Mouse (Mus musculus) small intestine, adult 10 weeks (tissue): ENCODE data around the gene Ptcd1. TPM values are rescaled to one million over a fixed set of nuclear protein-coding genes. Genes with fewer than 3 reads are reported as not detected.

Experiments
- polyA plus RNA-seq: library from polyadenylated mRNA; stranded (reverse); fragments of 350-450 nt; fragmentation: Illumina TruSeq; extraction: RNeasy Lipid Tissue Mini Kit (QIAGEN cat#74804); gene quantifications from one replicate; pipeline ENCODE4 v1.2.3, GENCODE M21; 2014; ENCODE audit warnings: low replicate concordance

The Ptcd1 gene
- polyA plus RNA-seq = 0.59 TPM

GRCm38 (mm10) chr5:145166536-145167305 lies at the start of gene Ptcd1, which contains the start of gene Cpsf4:
Gene Ptcd1 (minus strand): TSS chr5:145167108.
Gene Cpsf4 (plus strand): TSS chr5:145167213.

GRCm38 (mm10) chr5:145203936-145204691 lies 37.2 kb upstream of the Ptcd1 start, which contains the start of gene Zkscan5:
Gene Zkscan5 (plus strand): TSS chr5:145204562.

GRCm38 (mm10) chr5:145201321-145201991 lies 34.5 kb upstream of the Ptcd1 start, which contains the start of gene Zkscan14:
Gene Zkscan14 (minus strand): TSS chr5:145201868.

GRCm38 (mm10) chr5:145191962-145192361 lies 25.1 kb upstream of the Ptcd1 start, which contains the start of gene Atp5j2:
Gene Atp5j2 (minus strand): TSS chr5:145192062.

GRCm38 (mm10) chr5:145139571-145140519 lies 27.1 kb downstream of the Ptcd1 start, which contains the start of the genes Pdap1 and Bud31:
Gene Pdap1 (minus strand): TSS chr5:145140238.
Gene Bud31 (plus strand): TSS chr5:145140362.

GRCm38 (mm10) chr5:145114071-145114605 lies 52.8 kb downstream of the Ptcd1 start, which contains the start of gene Arpc1b:
Gene Arpc1b (plus strand): TSS chr5:145114215.

Other genes starting within 250 kb of the Ptcd1 start
- 5.8 TPM for gene Smurf1, start 201.3 kb downstream of the Ptcd1 start, polyA plus RNA-seq
- not detected for gene Gm4871, start 134.4 kb downstream of the Ptcd1 start, polyA plus RNA-seq
- gene 1700018F24Rik, start 124.1 kb downstream of the Ptcd1 start, polyA plus RNA-seq = not detected
- 17.5 TPM for gene Arpc1a, start 83.3 kb downstream of the Ptcd1 start, polyA plus RNA-seq
- not detected for gene Kpna7, start 83.1 kb downstream of the Ptcd1 start, polyA plus RNA-seq
- 76.0 TPM for gene Arpc1b, start 52.9 kb downstream of the Ptcd1 start, polyA plus RNA-seq
- 17.9 TPM for gene Pdap1, start 26.9 kb downstream of the Ptcd1 start, polyA plus RNA-seq
- 258 TPM for gene Bud31, start 26.7 kb downstream of the Ptcd1 start, polyA plus RNA-seq
- 2.2 TPM for gene Cpsf4, start 105 bp upstream of the Ptcd1 start, polyA plus RNA-seq
- gene Atp5j2, start 25.0 kb upstream of the Ptcd1 start, polyA plus RNA-seq = 10.2 TPM
- 2.5 TPM for gene Zkscan14, start 34.8 kb upstream of the Ptcd1 start, polyA plus RNA-seq
- gene Zkscan5, start 37.5 kb upstream of the Ptcd1 start, polyA plus RNA-seq = 6.4 TPM
- gene Zfp655, start 64.6 kb upstream of the Ptcd1 start, polyA plus RNA-seq = 89.0 TPM
- not detected for gene Zscan25, start 113.4 kb upstream of the Ptcd1 start, polyA plus RNA-seq
- gene Cyp3a57, start 178.2 kb upstream of the Ptcd1 start, polyA plus RNA-seq = not detected